Mouse (Mus musculus): ENCODE results near the gene Clba1. TPM values are rescaled to one million over a fixed set of nuclear protein-coding genes. Genes with fewer than 3 reads are reported as not detected.

The Clba1 gene
- polyA plus RNA-seq, 1 experiment: not detected

- no peaks in the 10 kb centered on the region for H3K27me3 ChIP-seq (ENCODE audit: control insufficient read depth)
- H3K36me3 ChIP-seq (ENCODE audit: control insufficient read depth): peaks cover 99% of the 10 kb centered on the region
- H3K9me3 ChIP-seq (ENCODE audit: control insufficient read depth, low read length): no peaks in the 10 kb centered on the region
- TF ChIP-seq GATA1 (IDR thresholded peaks at IDR 0.05; ENCODE audit: low read length): no peak
- no peak for TF ChIP-seq TAL1 (IDR thresholded peaks at IDR 0.05; ENCODE audit: low read length)
- H3K4me3 ChIP-seq (replicated peaks): no peak overlapping the region
- peaks cover 62% of the 10 kb centered on the region for H3K4me1 ChIP-seq (ENCODE audit: control insufficient read depth)
These were observed 13.2 kb downstream of the Clba1 start for GRCm38 (mm10) chr12:112821974-112822373.

GRCm38 (mm10) chr12:112822676-112823075 is 13.9 kb downstream of the Clba1 start:
- Histone ChIP-seq H3K4me3 (replicated peaks) (peak overlapping the region; percentile 17), H3K9me3 (ENCODE audit: control insufficient read depth, low read length) (no peaks in the 10 kb centered on the region), H3K27me3 (ENCODE audit: control insufficient read depth) (no peaks in the 10 kb centered on the region), H3K36me3 (ENCODE audit: control insufficient read depth) (peaks cover 99% of the 10 kb centered on the region), H3K4me1 (ENCODE audit: control insufficient read depth) (peaks cover 69% of the 10 kb centered on the region)
- no peak for TF ChIP-seq TAL1 (IDR thresholded peaks at IDR 0.05; ENCODE audit: low read length)
- TF ChIP-seq GATA1 (IDR thresholded peaks at IDR 0.05; ENCODE audit: low read length): no peak

- no peaks in the 10 kb centered on the region for H3K9me3 ChIP-seq (ENCODE audit: control insufficient read depth, low read length)
- TF ChIP-seq TAL1 (IDR thresholded peaks at IDR 0.05; ENCODE audit: low read length) (no peak), GATA1 (IDR thresholded peaks at IDR 0.05; ENCODE audit: low read length) (no peak)
- H3K27me3 ChIP-seq (ENCODE audit: control insufficient read depth): no peaks in the 10 kb centered on the region
- H3K4me1 ChIP-seq (ENCODE audit: control insufficient read depth): peaks cover 70% of the 10 kb centered on the region
- H3K4me3 ChIP-seq (replicated peaks): no peak overlapping the region
- peaks cover 99% of the 10 kb centered on the region for H3K36me3 ChIP-seq (ENCODE audit: control insufficient read depth)
These were observed 14.5 kb downstream of the Clba1 start for GRCm38 (mm10) chr12:112823221-112823620.

- no peaks in the 10 kb centered on the region for H3K27me3 ChIP-seq (ENCODE audit: control insufficient read depth)
- H3K4me3 ChIP-seq (replicated peaks): peak overlapping the region; percentile 70
- H3K4me1 ChIP-seq (ENCODE audit: control insufficient read depth): peaks cover 78% of the 10 kb centered on the region
- H3K9me3 ChIP-seq (ENCODE audit: control insufficient read depth, low read length): no peaks in the 10 kb centered on the region
- TF ChIP-seq GATA1 (IDR thresholded peaks at IDR 0.05; ENCODE audit: low read length) (no peak), TAL1 (IDR thresholded peaks at IDR 0.05; ENCODE audit: low read length) (no peak)
- peaks cover 74% of the 10 kb centered on the region for H3K36me3 ChIP-seq (ENCODE audit: control insufficient read depth)
These were observed 17.2 kb downstream of the Clba1 start for GRCm38 (mm10) chr12:112825901-112826300.

GRCm38 (mm10) chr12:112828501-112829243 is 19.9 kb downstream of the Clba1 start:
- no peaks in the 10 kb centered on the region for H3K9me3 ChIP-seq (ENCODE audit: control insufficient read depth, low read length)
- H3K4me3 ChIP-seq (replicated peaks): peak overlapping the region; percentile 70
- no peaks in the 10 kb centered on the region for H3K27me3 ChIP-seq (ENCODE audit: control insufficient read depth)
- H3K4me1 ChIP-seq (ENCODE audit: control insufficient read depth): peaks cover 73% of the 10 kb centered on the region
- no peak for TF ChIP-seq TAL1 (IDR thresholded peaks at IDR 0.05; ENCODE audit: low read length)
- no peak for TF ChIP-seq GATA1 (IDR thresholded peaks at IDR 0.05; ENCODE audit: low read length)
- peaks cover 59% of the 10 kb centered on the region for H3K36me3 ChIP-seq (ENCODE audit: control insufficient read depth)

- peaks cover 52% of the 10 kb centered on the region for H3K36me3 ChIP-seq (ENCODE audit: control insufficient read depth)
- H3K4me1 ChIP-seq (ENCODE audit: control insufficient read depth): peaks cover 68% of the 10 kb centered on the region
- H3K9me3 ChIP-seq (ENCODE audit: control insufficient read depth, low read length): no peaks in the 10 kb centered on the region
- peak within 1 kb of the TSS; percentile 70 for H3K4me3 ChIP-seq (replicated peaks)
- no peak for TF ChIP-seq TAL1 (IDR thresholded peaks at IDR 0.05; ENCODE audit: low read length)
- no peak for TF ChIP-seq GATA1 (IDR thresholded peaks at IDR 0.05; ENCODE audit: low read length)
- H3K27me3 ChIP-seq (ENCODE audit: control insufficient read depth): no peaks in the 10 kb centered on the region
These were observed 20.6 kb downstream of the Clba1 start, which contains the start of gene Cdca4 for GRCm38 (mm10) chr12:112829244-112829864. Cdca4 (minus strand) TSS chr12:112829423.

- peaks cover 60% of the 10 kb centered on the region for H3K4me1 ChIP-seq (ENCODE audit: control insufficient read depth)
- H3K36me3 ChIP-seq (ENCODE audit: control insufficient read depth): peaks cover 44% of the 10 kb centered on the region
- TF ChIP-seq TAL1 (IDR thresholded peaks at IDR 0.05; ENCODE audit: low read length) (no peak), GATA1 (IDR thresholded peaks at IDR 0.05; ENCODE audit: low read length) (no peak)
- no peaks in the 10 kb centered on the region for H3K9me3 ChIP-seq (ENCODE audit: control insufficient read depth, low read length)
- H3K4me3 ChIP-seq (replicated peaks): peak overlapping the region; percentile 70
- H3K27me3 ChIP-seq (ENCODE audit: control insufficient read depth): no peaks in the 10 kb centered on the region
These were observed 21.4 kb downstream of the Clba1 start for GRCm38 (mm10) chr12:112830141-112830540.

GRCm38 (mm10) chr12:112830570-112830969 is 21.8 kb downstream of the Clba1 start:
- Histone ChIP-seq H3K27me3 (ENCODE audit: control insufficient read depth) (no peaks in the 10 kb centered on the region), H3K9me3 (ENCODE audit: control insufficient read depth, low read length) (no peaks in the 10 kb centered on the region), H3K36me3 (ENCODE audit: control insufficient read depth) (peaks cover 41% of the 10 kb centered on the region), H3K4me1 (ENCODE audit: control insufficient read depth) (peaks cover 57% of the 10 kb centered on the region), H3K4me3 (replicated peaks) (peak overlapping the region; percentile 70)
- TF ChIP-seq GATA1 (IDR thresholded peaks at IDR 0.05; ENCODE audit: low read length): no peak
- TF ChIP-seq TAL1 (IDR thresholded peaks at IDR 0.05; ENCODE audit: low read length): no peak

- TF ChIP-seq GATA1 (IDR thresholded peaks at IDR 0.05; ENCODE audit: low read length): no peak
- TF ChIP-seq TAL1 (IDR thresholded peaks at IDR 0.05; ENCODE audit: low read length): no peak
- Histone ChIP-seq H3K9me3 (ENCODE audit: control insufficient read depth, low read length) (no peaks in the 10 kb centered on the region), H3K27me3 (ENCODE audit: control insufficient read depth) (no peaks in the 10 kb centered on the region), H3K36me3 (ENCODE audit: control insufficient read depth) (peaks cover 22% of the 10 kb centered on the region), H3K4me1 (ENCODE audit: control insufficient read depth) (peaks cover 39% of the 10 kb centered on the region), H3K4me3 (replicated peaks) (no peak overlapping the region)
These were observed 23.7 kb downstream of the Clba1 start for GRCm38 (mm10) chr12:112832411-112832810.
